Mouse (Mus musculus) gastrocnemius, postnatal 4 days (tissue): ENCODE measurements around the gene Slc22a18. TPM values are rescaled to one million over a fixed set of nuclear protein-coding genes. Genes with fewer than 3 reads are reported as not detected.

ENCODE experiments used
- total RNA-seq, 2 experiments: library from RNA; stranded (reverse); gene quantifications; 2 replicates each; pipeline ENCODE4 v1.2.3; 2021

The Slc22a18 gene
- total RNA-seq, 2 experiments from 2014 or later = 0.44 to 0.86 TPM

Other genes with a start within 250 kb of the Slc22a18 start
- 1,000 to 10,000 TPM; 1,832 to 1,854 TPM for gene Cdkn1c, start 12.7 kb upstream of the Slc22a18 start, total RNA-seq
- not detected for gene Phlda2, start 29.4 kb downstream of the Slc22a18 start, total RNA-seq
- gene Nap1l4, start 75.4 kb downstream of the Slc22a18 start, total RNA-seq = 100 to 1,000 TPM; 160 to 164 TPM
- 10 to 100 TPM; 45.7 to 48.3 TPM for gene Cars, start 126.4 kb downstream of the Slc22a18 start, total RNA-seq
- gene Tnfrsf26, start 155.0 kb downstream of the Slc22a18 start, total RNA-seq = under 1 TPM; 0.49 to 0.75 TPM
- gene Tnfrsf22, start 175.9 kb downstream of the Slc22a18 start, total RNA-seq = 1 to 10 TPM; 4.7 to 4.8 TPM
- 1 to 10 TPM; 5.2 to 6.0 TPM for gene Tnfrsf23, start 212.1 kb downstream of the Slc22a18 start, total RNA-seq